7 mouse cellular contexts compared by ENCODE assay signal in genomic region chr2:131253681-131254328, GRCm38 (mm10). TPM values are rescaled to one million over a fixed set of nuclear protein-coding genes. Genes with fewer than 3 reads are reported as not detected.
DNase-seq lines count a peak whose midpoint lies in the region; ATAC-seq lines count a peak whose summit lies in the region.

No protein-coding gene starts in this region.

- WGBS in embryonic facial prominence, embryonic 15.5 days = 24% methylated on average over 7 of the region's 7 CpGs
- WGBS in heart, embryonic 15.5 days = 8% methylated on average over 7 of the region's 7 CpGs

- H3K36me3 ChIP-seq in embryonic facial prominence, embryonic 15.5 days = no peaks in the 10 kb centered on the region
- H3K36me3 ChIP-seq in heart, embryonic 15.5 days = no peaks in the 10 kb centered on the region

- 0 out of 2 replicates have a peak overlapping the region, but pooled peaks have one; percentile 0 for H3K4me2 ChIP-seq in embryonic facial prominence, embryonic 15.5 days (replicated peaks)
- peak overlapping the region; percentile 22 for H3K4me2 ChIP-seq in heart, embryonic 15.5 days

- H3K9me3 ChIP-seq in embryonic facial prominence, embryonic 15.5 days (replicated peaks) = no peaks in the 10 kb centered on the region
- H3K9me3 ChIP-seq in heart, embryonic 15.5 days (replicated peaks) = no peaks in the 10 kb centered on the region

- H3K27ac ChIP-seq in embryonic facial prominence, embryonic 15.5 days (replicated peaks) = peak overlapping the region; percentile 22; the same call in 1 of the 2 replicates
- H3K27ac ChIP-seq in heart, embryonic 15.5 days = peak overlapping the region; percentile 75

- ATAC-seq in embryonic facial prominence, embryonic 15.5 days (ENCODE audit: insufficient number of reproducible peaks, low FRiP score, low TSS enrichment, low read depth) = peak; percentile 63
- ATAC-seq in heart, embryonic 15.5 days (replicated peaks; ENCODE audit: insufficient number of reproducible peaks, insufficient read depth, low FRiP score, low read depth) = peak; percentile 82

- peak; percentile 88 for DNase-seq in ES-CJ7 (ENCODE audit: low read depth, low spot score)
- DNase-seq in adrenal gland, adult (ENCODE audit: inconsistent age in 2 of 2, low spot score in 1 of 2) = peak; percentile 75 to 87
- peak; percentile 88 for DNase-seq in kidney, postnatal 10 days
- peak; percentile 89 for DNase-seq in lung, postnatal 36 days
- peak; percentile 35 for DNase-seq in retina, postnatal 7 days (ENCODE audit: low read depth, low spot score)

- no peak overlapping the region for H3K9ac ChIP-seq in embryonic facial prominence, embryonic 15.5 days
- no peak overlapping the region for H3K9ac ChIP-seq in heart, embryonic 15.5 days

- H3K4me3 ChIP-seq in embryonic facial prominence, embryonic 15.5 days (replicated peaks) = no peak overlapping the region
- H3K4me3 ChIP-seq in heart, embryonic 15.5 days = no peak overlapping the region

- peaks cover 10% of the 10 kb centered on the region for H3K4me1 ChIP-seq in embryonic facial prominence, embryonic 15.5 days
- H3K4me1 ChIP-seq in heart, embryonic 15.5 days (replicated peaks) = peaks cover 18% of the 10 kb centered on the region

- no peaks in the 10 kb centered on the region for H3K27me3 ChIP-seq in embryonic facial prominence, embryonic 15.5 days
- H3K27me3 ChIP-seq in heart, embryonic 15.5 days = no peaks in the 10 kb centered on the region

RNA-seq across cellular contexts. Expression of gene Pank2, which starts 8.5 kb away (rescaled TPM):
- 34.7 and 39.1 TPM in 2 replicates for polyA plus RNA-seq in embryonic facial prominence, embryonic 15.5 days (2015; fragmentation: Nextera tagmentation; extraction: Ambion mirVana)
- polyA plus RNA-seq in heart, embryonic 15.5 days (2015; fragmentation: Nextera tagmentation; extraction: Ambion mirVana) = 24.2 and 24.4 TPM in 2 replicates

RNA-seq across cellular contexts. Expression of gene Mavs, which starts 19.9 kb away (rescaled TPM):
- 21.7 and 25.1 TPM in 2 replicates for polyA plus RNA-seq in embryonic facial prominence, embryonic 15.5 days (2015; fragmentation: Nextera tagmentation; extraction: Ambion mirVana)
- 21.9 and 26.0 TPM in 2 replicates for polyA plus RNA-seq in heart, embryonic 15.5 days (2015; fragmentation: Nextera tagmentation; extraction: Ambion mirVana)

RNA-seq across cellular contexts. Expression of gene Ap5s1, which starts 46.9 kb away (rescaled TPM):
- polyA plus RNA-seq in embryonic facial prominence, embryonic 15.5 days (2015; fragmentation: Nextera tagmentation; extraction: Ambion mirVana) = 27.9 and 28.0 TPM in 2 replicates
- polyA plus RNA-seq in heart, embryonic 15.5 days (2015; fragmentation: Nextera tagmentation; extraction: Ambion mirVana) = 35.5 and 40.2 TPM in 2 replicates

Comparison
In these comparisons a context has a peak if more than half of its experiments do, and no peak if none do; other contexts are left out.
1. DNase-seq: peak in every context shown above with its lines; median percentile 89 in lung, postnatal 36 days; 88 in ES-CJ7; 88 in kidney, postnatal 10 days; 81 in adrenal gland, adult; 35 in retina, postnatal 7 days.